Mouse (Mus musculus) heart, postnatal 0 days (tissue): ENCODE measurements around the gene Hjurp.

ENCODE experiments used
- CTCF ChIP-seq: IDR thresholded peaks from 2 replicates; pipeline ENCODE4 v1.5.1; 2016; ENCODE audit warnings: antibody characterized with exemption, control low read depth, low read depth
- EP300 ChIP-seq: IDR thresholded peaks from 2 replicates; pipeline ENCODE4 v1.6.1; 2016; ENCODE audit warnings: antibody characterized with exemption, low read depth

DNA sequence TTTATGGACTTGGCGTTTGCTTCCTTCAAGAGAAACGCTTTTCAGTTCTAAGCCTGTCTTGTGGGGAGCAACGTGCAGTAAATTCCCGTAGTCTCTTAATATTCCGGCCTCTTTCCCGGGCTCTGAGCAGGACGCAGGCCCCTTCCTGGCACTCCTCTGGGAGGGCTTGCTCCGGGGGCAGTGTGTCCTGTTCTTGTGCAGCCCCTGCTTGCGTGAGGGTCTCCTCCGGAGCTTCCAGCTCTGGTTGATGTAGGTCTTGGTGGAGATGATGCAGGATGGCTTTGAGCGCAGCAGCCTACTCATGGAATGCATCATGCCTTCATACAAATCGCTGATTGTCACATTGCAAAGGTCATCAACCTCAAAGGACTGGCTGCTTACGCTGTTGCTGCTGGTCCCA is 11.3 kb downstream of the Hjurp start:
- TF ChIP-seq CTCF = no peak
- no peak for TF ChIP-seq EP300
